Mouse (Mus musculus) embryo, embryonic 11 days (tissue): Measurements from ENCODE around the gene Ntng1.

Experiments used
- DNase-seq: peaks from one replicate; pipeline ENCODE4 v3.0.0-alpha.2; 2015

The Ntng1 gene

DNA sequence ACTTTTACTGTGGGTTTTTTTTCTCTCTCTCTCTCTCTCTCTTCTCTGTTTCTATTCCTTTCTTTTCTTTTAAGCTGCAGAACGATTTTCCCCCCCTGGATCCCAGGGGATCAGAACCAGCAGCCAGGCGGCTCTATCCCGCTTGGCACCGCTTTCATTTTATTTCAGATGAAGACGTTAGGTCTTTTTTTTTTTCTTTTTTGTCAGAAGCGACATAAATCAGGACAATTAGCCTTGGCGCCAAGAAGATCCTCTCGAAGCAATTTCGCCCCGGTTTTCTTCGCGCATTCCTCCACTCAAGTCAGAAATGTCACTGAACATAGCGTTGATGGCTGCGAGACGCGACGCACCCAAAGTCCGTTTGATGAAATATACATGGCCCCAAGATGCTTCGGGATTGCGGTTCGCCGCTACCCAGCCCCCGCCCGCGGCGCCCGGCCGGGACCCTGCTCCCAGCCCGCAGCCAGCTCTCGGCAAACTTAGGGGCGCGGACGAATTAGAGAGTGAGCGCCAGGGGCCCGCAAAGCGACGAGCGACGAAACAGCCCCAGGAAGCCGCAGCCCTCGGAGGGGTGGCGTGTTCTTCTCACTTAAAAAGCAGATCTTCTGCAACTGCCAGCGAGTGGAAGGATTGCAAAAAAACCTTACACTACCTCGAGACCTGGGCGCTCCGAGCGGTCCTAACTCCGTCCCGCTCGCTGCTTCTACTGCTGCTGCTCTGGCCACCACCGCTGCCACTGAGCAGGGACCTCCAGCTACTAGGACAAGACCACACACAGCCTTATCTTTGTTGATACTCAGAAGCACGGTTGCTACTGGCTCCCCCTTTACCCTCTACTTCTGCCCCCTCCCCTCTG, at the start of gene Ntng1:
Ntng1 (minus strand) TSS at position 806 of the 856 bp plus-strand sequence.
- DNase-seq: peak; percentile 75

DNA sequence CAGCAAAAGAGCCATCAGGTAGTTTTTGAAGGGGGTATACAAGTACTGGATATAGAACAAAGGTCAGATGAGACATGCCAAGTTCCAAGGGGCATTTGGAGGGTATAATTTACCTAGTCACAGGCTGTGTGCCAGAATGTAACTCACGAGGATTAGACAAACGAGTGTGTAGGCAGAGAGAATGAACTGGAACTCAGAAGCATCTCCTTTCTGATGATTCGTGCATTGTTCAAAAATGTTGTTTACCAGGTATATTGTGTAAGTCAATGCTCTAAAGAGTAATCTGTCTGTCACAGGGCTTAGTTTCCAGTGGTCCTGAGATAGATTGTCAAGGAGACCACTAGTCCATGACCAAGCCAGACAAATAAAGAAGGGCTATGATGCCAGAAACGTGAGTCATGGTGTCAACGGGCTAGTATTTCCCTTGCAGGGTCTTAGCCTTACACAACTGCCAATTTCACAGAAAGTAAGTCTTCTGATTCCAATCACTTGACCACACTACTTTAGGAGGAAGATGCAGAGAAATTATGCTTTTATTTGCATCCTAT, 43.7 kb upstream of the Ntng1 start:
- no peak for DNase-seq

DNA sequence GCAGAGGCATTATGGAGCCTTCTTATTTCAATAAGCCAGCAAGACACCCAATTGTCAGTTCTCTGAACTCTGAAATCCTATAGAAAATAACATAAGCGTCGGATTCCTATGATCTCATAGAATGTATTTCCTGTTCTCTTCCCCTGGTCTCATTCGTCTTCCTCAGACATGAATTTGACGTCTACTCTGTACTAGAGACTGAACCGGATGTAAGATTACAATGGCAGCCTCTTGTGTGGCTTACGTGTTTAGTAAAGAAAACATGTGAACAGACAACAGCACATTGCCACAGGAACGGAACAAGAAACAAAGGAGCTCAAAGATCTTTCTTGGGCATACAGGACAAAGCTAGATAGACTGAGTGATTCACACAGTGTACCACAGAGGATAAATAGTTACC, 5.3 kb upstream of the Ntng1 start:
- DNase-seq: no peak

DNA sequence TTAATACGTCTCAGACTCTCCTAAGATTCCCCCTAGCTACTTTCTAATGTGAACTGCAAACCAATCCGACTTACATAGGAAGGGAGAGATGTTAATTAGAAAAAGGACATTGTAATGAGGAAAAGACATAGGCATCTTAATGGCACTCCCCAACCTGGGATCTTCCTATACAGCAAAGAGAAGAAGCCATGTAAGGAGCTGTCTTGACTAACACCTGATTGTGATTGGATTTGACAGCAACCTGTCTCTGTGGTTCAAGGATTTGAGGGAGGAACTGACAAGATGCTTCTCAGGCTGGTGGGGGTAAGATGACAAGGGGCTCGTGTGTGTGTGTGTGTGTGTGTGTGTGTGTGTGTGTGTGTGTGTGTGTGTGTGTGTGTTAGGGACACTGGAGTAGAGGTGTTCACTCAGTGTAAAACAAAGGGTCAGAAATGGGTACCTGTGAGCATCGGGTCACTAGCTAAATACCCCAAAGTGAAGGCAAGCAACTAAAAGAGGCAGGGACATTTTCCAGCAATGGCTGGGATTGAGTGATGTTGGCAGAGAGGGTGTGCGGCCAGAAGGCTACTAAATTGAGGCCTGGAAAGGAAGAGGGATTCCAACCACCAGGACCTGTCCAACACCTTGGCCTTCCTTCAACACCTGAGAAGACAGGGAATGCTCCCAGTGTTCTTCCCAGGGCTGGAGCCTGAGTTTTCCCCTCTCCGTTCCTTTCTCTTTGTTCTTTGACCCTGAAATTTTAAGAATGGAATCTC, 667 bp upstream of the Ntng1 start:
- DNase-seq: no peak

DNA sequence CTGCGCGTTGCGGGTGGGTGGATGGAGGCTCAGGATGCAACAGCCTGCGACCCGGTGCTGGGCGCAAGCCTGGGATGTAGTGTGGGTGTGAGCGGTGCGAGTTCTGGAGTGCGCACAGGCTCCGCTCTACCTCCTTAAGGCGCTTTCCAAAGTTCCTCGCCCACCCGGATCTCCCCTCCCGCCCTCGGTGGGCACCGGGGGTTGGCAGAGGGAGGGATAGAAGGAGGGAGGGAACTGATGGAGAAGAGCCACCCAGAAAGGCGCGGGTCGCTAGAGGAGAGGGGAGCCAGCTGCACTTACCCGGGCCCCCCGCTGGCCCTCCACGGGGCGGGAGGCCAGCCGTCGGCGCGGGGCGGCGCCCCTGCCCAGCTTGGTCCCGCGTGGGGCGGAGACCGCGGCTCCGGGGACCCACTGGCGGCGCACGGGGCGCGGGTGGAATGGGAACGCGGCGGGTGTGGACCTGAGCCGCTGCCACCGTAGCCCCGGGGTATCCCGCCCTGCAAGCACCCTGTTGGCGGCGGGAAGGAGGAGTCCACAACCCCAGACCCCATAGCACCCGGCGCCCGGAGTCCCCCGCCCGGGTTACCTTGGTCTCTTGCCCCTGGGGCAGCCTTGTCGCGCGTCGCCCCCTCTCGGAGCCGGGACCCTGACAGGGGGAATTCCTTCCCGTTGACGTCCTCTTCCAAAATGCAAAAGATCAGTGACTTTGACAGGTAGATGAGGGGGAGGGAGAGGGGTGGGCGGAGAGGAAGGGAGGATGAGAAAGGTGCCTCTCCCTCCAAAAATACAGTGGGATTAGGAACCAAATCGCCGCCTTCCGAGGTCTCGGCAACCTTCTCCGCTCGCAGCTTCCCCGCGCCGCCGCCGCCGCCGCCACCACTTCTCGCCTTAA, 1.3 kb downstream of the Ntng1 start:
- DNase-seq: peak; percentile 47

DNA sequence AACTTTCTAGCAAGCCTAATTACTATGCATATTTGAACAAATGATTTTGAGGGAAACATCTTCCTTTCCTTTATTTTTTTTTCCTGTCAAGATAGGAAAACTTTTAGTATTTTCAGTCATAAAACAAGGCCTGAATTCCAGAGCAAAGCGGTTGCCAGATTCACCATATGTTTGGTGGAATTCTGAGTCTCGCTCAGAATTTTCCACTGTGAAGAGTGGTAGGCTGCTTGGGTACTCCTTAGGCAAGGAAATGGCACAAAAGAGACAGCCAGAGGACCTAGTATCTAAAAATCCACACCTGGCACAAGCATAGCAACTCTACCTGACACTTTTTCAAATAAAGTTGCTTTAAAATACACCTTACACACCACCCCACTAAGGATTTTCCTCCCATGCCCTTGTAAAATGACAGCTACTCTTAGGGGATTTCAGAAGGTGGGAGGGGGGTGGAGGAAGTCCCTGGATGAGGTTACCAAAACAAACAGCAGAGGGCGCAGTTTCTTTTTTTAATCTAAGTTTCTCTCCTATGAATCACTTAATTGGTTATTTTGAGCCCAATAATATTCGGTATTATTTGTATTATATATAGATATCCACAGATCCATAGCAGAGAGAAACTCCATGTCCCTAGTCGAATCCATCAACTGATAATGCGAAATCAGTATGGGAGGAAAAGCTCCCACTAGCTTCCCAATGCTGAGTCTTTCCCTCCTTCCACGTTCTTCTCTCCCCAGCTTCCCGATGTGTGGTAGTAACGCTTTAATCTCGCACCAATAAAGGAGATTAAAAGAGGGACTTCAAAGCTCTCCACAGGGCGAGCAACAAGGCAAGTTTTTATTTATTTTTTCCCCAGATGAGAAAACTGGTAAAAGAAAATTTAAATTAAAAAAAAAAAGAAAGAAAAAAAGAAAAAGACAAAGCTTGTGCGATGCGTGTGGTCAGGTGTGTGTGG, 2.2 kb downstream of the Ntng1 start:
- peak; percentile 85 for DNase-seq

DNA sequence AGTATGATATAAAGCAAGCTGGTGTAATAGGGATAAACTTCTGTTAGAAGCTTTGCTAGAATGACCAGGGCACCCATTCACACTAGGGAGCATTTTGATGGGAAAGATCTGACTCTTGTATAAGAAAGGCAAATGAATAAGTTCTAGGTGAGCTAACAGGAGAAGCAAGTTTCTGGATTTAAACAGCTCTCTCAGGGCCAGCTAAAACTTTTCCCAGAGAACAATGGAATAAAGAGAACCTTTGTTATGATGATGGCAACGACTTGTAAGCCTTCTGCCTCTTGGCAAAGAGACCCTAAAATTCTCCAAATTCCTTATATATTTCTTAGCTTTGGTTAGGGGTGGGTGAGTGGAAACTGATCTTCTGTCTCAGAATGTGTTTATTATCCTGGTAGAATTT, 7.7 kb downstream of the Ntng1 start:
- DNase-seq: no peak

DNA sequence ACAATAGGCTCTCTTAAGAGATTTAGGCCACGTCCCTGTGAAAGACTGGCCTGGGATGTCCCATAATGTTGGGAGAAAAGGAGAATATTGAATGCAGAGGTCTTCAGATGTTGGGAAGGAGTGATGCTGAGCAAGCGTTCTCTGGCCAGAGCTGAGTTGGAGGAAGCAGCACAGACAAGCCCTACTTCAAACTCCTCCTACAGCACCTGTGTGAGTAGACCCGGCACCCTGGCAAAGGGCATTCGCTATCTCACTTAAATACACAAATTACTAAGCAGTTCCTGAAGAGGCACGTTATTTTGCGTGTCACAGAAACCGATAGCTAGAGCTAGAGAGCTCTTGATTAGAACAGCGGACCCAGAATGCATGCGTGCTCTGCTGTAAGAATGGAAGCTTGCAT, 10.7 kb downstream of the Ntng1 start:
- no peak for DNase-seq

DNA sequence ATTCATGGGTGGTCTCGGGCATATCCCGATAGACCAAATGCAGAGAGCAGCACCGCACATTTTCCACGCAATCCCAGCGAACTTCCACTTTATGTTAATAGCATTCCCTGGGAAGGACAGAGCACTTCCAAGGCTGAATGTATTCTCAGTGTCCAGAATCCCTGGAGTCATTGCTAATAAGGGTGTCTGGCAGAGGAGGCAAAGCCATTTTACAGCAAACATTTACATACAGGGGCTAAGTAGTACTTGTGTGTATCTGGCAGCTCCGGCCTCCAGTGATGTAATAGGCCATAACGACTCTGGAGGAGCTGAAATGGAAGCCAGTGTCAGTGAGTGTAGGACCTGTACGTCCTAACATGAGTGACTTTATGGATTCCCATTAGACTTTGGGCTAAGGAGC, 11.5 kb downstream of the Ntng1 start:
- peak; percentile 11 for DNase-seq

DNA sequence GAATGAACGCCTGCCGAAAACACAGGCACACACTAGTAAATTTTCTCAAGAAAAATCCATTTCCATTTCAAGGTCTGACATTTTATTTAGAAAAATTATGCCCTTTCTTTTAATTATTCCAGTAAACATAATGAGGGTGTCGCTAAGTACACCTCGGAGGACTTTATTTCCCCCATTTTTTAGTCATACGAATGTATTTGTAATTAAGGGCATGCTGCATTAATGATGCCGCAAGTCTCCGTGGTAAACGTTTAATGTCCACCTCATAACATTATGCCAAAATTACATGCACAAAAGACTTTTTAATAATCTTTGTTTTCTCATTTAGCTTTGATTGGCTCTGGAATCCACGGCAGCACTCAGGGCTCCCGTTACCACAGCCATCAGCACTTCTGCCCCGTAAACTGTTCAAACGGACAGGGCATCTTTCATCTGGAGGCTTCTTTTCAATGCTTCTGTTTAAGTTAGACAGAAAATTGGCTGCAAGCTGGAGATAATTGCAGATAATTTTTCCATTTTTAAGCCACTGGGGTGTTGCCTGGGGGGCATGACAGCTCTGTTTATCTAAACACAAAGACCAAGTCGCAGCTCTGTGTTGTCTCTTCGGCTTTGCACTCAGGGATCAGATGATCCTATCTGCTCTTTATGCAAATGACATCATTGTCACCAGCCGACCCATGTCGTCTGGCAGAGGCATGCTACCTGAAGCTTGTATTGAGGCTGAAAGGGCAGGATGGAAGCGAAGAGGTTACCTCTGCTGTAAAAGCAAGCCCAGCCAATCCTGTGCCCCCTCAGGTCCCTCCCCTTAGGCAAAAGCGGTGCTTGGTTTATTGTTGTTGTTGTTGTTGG, 12.5 kb downstream of the Ntng1 start:
- DNase-seq: peak; percentile 10

DNA sequence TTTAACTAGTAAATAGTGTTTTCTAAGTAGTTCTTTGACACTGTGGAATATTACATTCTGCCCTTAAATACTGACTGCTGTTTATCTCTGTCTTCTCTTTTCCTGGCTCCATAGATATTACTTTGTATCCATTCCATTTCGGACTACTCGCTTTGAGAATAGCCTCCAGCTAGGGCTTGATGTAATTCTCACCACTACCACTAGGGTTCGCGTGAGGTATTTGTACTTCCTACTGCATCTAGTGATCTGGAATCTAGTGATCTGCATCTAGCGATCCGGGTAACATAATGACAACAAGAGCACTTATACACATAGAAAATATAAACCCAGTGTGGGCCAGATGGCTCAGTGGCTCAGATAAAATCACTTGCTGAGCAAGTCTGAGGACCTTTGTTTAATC, 14.2 kb downstream of the Ntng1 start:
- peak; percentile 7 for DNase-seq

DNA sequence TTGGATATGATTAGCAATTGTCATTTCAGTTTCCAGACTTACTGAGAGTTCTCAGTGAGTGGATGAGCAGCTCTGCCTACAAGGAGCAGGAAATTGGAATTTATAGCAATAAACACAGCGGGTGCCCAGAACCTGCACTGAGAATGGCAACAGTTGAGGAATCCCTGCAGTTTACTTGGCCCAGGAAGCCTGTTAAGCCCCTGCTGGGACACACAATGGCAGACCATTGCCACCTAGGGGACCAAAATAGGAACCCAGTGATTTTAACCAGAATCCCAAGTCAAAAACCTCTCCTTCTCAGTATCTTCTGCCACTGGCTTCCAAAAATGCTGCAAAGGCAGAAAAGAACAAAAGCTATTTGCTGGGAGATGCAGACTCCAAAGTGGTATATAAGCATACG, 37.8 kb downstream of the Ntng1 start:
- no peak for DNase-seq

DNA sequence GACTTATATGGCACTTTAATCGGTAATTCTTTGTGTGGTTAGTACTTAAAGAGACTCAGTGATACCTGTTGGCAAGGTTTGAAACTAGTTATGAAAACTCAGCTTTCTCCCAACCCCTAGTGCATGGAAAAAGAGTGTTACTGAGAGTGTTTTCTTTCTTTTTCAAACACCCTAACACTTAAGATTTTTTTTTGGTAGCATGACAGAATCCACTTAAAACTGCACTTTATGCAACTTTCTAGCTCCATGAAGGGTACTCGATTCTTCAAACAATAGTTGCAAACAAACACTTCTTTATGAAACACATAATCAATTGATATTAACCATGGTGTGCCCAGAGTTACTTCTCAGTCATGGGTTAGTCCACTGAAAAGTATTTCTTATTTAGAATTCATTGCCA, 49.4 kb downstream of the Ntng1 start:
- no peak for DNase-seq

DNA sequence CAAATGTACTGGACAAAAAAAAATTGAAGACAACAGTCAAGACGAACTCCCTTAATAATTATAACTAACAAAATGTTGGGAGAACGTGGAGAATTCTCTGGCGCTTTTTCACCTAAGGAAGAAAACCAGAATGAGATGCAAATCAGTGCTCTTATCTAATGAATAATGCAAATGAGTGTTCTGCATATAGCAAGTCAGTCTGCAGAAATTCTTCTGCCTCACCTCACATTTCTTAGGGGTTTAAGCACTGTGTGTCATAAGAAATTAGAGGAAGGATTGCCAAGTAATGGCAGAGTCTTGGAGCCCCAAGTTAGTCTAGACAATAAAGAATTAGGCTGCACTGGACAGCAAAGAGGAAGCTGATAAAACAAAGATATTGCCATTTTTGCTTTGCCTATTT, 49.8 kb downstream of the Ntng1 start:
- no peak for DNase-seq

DNA sequence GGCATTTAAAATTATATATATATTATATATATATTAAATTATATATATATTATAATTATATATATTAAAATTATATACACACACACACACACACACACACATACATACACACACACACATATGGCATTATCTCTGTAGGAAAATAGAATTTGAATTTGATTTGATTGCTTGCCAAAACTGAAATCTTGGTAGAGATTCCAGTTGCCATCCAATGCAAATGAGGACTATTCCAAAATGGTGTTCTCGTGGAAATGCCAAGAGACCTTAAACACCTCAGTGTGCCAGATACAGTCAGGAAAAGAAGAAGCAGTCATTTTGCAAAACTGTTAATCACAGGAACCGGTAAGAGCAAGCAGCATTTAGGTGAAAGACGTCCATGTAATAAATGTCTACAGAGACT, 51.3 kb downstream of the Ntng1 start:
- DNase-seq: no peak

DNA sequence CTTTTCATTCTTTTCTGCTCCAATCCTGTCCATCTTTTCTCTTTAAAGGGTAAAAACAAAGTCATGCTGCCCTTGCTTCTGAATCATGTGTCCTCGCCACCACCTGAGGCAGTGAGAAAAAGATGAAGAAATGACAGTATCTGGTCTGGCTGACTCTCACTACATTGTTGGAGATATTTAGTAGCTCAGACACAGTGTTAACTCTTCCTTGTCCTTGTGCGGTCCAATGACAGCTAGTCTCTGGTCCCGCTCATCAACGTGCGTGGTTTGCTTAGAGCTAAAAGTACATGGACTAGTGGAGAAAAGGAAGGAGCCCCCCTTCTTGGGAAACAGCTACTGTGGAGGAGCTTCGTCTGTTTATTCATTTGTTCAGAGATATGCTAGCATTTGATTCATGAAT, 56.6 kb downstream of the Ntng1 start:
- no peak for DNase-seq

DNA sequence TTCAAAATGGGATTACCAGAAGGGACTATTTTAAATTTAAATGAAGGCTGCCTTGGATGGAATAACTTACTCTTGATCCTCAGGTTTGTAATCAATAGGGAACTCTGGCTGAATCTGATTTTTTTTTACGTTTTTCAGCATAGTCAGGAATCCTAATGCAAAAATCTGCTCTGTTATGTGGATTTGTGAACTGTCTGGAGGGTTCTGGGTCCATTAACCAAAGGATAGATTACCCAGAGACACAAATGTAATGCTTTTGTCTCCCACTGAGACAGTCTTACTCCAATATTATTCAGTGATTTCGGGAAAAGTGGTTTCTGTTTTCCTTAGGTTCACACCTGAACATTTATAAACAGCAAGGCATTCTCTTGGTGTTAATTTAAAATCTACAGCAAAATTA, 58.5 kb downstream of the Ntng1 start:
- DNase-seq: no peak

DNA sequence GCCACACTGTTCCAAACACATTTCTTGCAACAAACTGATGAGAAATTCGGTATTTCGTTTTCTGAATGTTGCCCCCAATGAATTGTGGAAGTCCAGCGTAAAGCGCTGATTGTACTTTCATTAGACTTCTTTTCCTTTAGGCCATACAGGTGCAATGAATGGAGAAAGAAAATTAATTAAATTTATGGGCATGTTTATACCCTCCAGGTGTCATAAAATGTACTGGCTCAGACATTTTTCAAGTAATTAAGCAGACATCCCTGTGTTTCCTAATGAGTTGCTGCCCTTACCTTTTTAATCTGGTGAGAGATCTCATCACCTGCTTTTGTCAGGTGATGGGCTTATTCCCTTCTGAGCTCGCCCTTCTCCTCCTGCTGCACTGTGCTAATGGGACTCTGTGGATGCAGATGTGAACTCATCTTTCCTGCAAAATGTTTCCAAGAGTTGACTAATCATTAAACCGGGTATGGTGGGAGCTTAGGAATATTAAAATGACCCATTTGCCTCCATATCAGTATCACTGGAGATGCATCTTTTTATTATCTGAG, 79.0 kb downstream of the Ntng1 start:
- no peak for DNase-seq

DNA sequence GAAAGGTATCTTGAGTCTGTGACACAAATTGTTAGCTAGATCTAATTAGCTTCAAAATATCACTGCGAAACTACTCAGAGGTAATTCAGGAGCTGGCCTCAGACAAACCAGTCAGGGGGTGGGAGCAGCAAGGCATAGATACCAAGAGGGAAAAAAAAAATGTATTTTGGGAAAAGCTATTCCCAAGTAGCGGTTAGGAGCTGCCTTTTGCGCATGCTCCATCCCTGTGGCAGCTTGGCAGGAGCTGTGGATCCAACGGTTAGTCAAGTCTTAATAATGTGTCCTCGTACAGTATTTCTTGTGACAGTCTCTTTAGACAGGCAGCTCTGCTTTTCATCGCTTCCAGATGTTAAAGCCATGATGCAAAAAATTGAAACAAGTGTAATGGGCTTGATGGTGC, 87.9 kb downstream of the Ntng1 start:
- no peak for DNase-seq

DNA sequence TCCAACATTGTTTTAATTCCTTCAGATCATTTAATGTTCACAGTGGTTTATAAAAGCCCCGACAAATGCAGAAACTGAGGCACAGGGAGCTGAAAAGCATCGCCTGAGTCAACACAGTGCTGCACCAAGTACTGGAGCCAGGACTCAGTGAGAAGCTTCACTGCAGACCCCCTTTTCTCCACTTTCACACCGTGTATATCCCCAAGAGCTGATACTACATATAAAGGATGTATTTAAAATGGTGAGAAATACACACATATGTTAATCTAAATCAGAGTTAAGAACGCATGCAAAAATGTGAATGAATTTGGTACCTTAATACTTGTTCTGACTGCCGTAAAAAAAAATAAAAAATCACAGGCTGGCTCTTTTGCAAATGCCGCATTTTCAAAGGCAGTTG, 88.4 kb downstream of the Ntng1 start:
- DNase-seq: no peak

DNA sequence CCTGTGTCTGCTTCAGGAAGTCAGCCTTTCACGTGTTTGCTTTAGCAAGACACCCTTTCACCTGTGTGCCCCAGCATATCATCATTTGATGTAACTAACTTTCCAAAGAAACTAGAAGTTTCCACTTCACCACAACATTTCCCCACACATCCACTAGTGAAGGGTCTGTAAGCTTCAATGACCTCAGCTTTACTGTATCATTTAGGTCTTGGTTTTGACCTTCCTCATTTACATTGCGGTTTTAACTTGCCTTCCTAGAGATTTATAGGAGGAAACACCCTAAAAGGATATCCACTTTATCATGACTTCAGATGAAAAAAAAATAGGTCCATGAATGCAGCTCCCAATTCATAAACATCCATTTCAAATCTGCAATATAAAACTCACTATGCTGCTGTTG, 89.7 kb downstream of the Ntng1 start:
- DNase-seq: no peak
